Mouse (Mus musculus) lung, postnatal 0 days (tissue): ENCODE measurements around the gene Dgkz. TPM values are rescaled to one million over a fixed set of nuclear protein-coding genes. Genes with fewer than 3 reads are reported as not detected.

ENCODE experiments used
- ATAC-seq: fragments of 200-750 bp; cut with Nextera tagmentation; 2 replicates; pipeline ENCODE4 v1.8.0; 2017; ENCODE audit warnings: moderate library complexity
- DNase-seq: peaks from one replicate; pipeline ENCODE4 v3.0.0-alpha.2; 2016; ENCODE audit warnings: low spot score
- H3K27ac ChIP-seq: fragments of 300-500 bp; sonication (generic); 2 replicates; pipeline ENCODE4 v1.5.1; 2014; ENCODE audit warnings: antibody characterized with exemption, mild to moderate bottlenecking, low read length, mixed read lengths
- H3K27me3 ChIP-seq: fragments of 300-500 bp; sonication (generic); replicated peaks from 2 replicates; pipeline ENCODE4 v1.6.1; 2014; ENCODE audit warnings: low read length, mixed read lengths; ENCODE audit not compliant: insufficient read depth
- H3K36me3 ChIP-seq: fragments of 300-500 bp; sonication (generic); 2 replicates; pipeline ENCODE4 v1.6.1; 2014; ENCODE audit warnings: low read length, mixed read lengths; ENCODE audit not compliant: insufficient read depth
- H3K4me1 ChIP-seq: fragments of 300-500 bp; sonication (generic); 2 replicates; pipeline ENCODE4 v1.6.1; 2014; ENCODE audit warnings: antibody characterized with exemption, low read depth, low read length, mixed read lengths; ENCODE audit not compliant: insufficient read depth
- H3K4me2 ChIP-seq: fragments of 300-500 bp; sonication (generic); replicated peaks from 2 replicates; pipeline ENCODE4 v1.6.1; 2014; ENCODE audit warnings: low read depth, mild to moderate bottlenecking, low read length, moderate library complexity, mixed read lengths
- H3K4me3 ChIP-seq: fragments of 300-500 bp; sonication (generic); 2 replicates; pipeline ENCODE4 v1.5.1; 2014; ENCODE audit warnings: low read depth, low read length
- H3K9ac ChIP-seq: fragments of 300-500 bp; sonication (generic); replicated peaks from 2 replicates; pipeline ENCODE4 v1.6.1; 2014; ENCODE audit warnings: low read depth, mild to moderate bottlenecking
- H3K9me3 ChIP-seq: fragments of 300-500 bp; sonication (generic); 2 replicates; pipeline ENCODE4 v1.6.1; 2016; ENCODE audit warnings: low read length, mixed read lengths
- CTCF ChIP-seq: IDR thresholded peaks from 2 replicates; pipeline ENCODE4 v1.5.1; 2016; ENCODE audit warnings: antibody characterized with exemption, mild to moderate bottlenecking
- EP300 ChIP-seq: IDR thresholded peaks from 2 replicates; pipeline ENCODE4 v1.6.1; 2016; ENCODE audit warnings: antibody characterized with exemption, mild to moderate bottlenecking, control low read depth
- WGBS: fragments of 180-500 bp; shearing (Covaris S2); extraction: QIAGEN DNeasy Blood & Tissue Kit; methylation state at CpG from one replicate; pipeline ENCODE4 v1.1.7; 2014; 5-methylcytosine and 5-hydroxymethylcytosine counted together
- polyA plus RNA-seq: library from polyadenylated mRNA; unstranded; fragments of >200 nt; fragmentation: Nextera tagmentation; extraction: Ambion mirVana; gene quantifications from 2 replicates; pipeline ENCODE4 v1.2.1, GENCODE M21; 2015

Dgkz gene
- polyA plus RNA-seq, 1 experiment from 2014 or later: 50.7 TPM

DNA sequence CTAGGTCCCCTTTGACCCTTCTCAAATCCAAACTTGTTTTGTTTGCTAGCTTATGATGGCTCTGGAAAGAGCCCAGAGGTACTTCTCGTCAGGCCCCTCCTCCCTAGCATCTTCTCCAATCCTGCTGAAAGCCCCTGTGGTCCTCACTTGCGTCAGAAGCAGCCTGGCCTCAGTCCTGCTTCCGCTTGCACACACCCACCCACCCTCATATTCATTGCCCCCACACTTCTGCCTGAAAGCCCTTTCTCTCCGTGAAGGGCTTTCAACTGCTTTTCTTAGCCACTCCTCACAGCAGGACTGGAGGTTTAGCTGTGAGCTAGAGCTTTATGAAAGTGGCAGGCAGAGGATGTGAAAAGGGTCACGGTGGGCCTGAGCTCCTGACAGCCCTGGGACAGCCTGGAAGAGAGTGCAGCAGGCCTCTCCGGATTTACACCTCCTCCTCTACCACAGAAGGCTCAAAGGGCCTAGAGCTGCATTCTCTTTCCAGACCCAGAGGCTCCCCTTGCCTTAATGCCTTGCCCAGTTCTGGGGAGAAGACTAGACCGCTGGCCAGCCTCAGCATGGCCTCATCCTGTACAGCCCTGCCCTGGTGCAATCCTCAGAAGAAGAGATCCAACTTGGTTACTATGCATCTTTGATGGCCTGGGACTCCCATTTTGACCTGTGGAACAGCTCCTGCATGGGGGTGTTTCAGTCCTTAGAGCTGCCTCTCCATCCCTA, 2.1 kb downstream of the Dgkz start:
- H3K36me3 ChIP-seq: no peaks in the 10 kb centered on the region
- ATAC-seq (no peak), DNase-seq (no peak)
- no peak overlapping the region for H3K9ac ChIP-seq
- H3K9me3 ChIP-seq: no peaks in the 10 kb centered on the region
- WGBS: 66% methylated on average over 7 of the region's 7 CpGs
- no peak overlapping the region for H3K27ac ChIP-seq
- peaks cover 27% of the 10 kb centered on the region; the same call in 1 of the 2 replicates for H3K27me3 ChIP-seq
- TF ChIP-seq EP300 (no peak), CTCF (no peak)
- peaks cover 5% of the 10 kb centered on the region for H3K4me1 ChIP-seq
- H3K4me3 ChIP-seq: no peak overlapping the region
- no peak overlapping the region for H3K4me2 ChIP-seq

DNA sequence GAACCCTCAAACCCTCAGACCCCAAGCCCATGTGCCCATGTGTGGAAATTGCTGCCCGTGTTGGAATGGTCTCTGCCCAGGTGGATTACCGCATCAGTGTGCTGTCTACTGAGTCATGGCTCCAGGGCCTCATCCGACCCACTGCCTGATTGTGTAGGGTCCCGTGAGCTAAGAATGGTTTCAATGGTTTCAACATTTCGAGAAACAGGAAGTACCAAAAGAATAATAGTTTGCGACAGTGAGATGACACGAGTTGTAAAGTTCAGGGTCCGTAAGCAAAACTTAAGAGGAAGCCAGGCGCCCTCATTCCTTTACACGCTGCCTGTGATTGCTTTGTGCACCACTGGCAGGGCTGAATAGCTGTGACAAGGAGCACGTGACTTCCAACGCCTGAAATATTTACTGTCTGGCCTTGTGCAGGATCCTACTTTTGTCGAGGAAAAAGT, 3.5 kb downstream of the Dgkz start:
- peak; percentile 64 for ATAC-seq
- Histone ChIP-seq H3K27ac (peak overlapping the region; percentile 87), H3K9ac (no peak overlapping the region), H3K36me3 (no peaks in the 10 kb centered on the region), H3K4me1 (peaks cover 5% of the 10 kb centered on the region), H3K9me3 (no peaks in the 10 kb centered on the region), H3K27me3 (peaks cover 26% of the 10 kb centered on the region; the same call in 1 of the 2 replicates), H3K4me2 (no peak overlapping the region; the same call in 1 of the 2 replicates), H3K4me3 (no peak overlapping the region)
- 11% methylated on average over 13 of the region's 13 CpGs for WGBS
- DNase-seq: peak; percentile 87
- no peak for TF ChIP-seq CTCF
- TF ChIP-seq EP300: peak; percentile 64

DNA sequence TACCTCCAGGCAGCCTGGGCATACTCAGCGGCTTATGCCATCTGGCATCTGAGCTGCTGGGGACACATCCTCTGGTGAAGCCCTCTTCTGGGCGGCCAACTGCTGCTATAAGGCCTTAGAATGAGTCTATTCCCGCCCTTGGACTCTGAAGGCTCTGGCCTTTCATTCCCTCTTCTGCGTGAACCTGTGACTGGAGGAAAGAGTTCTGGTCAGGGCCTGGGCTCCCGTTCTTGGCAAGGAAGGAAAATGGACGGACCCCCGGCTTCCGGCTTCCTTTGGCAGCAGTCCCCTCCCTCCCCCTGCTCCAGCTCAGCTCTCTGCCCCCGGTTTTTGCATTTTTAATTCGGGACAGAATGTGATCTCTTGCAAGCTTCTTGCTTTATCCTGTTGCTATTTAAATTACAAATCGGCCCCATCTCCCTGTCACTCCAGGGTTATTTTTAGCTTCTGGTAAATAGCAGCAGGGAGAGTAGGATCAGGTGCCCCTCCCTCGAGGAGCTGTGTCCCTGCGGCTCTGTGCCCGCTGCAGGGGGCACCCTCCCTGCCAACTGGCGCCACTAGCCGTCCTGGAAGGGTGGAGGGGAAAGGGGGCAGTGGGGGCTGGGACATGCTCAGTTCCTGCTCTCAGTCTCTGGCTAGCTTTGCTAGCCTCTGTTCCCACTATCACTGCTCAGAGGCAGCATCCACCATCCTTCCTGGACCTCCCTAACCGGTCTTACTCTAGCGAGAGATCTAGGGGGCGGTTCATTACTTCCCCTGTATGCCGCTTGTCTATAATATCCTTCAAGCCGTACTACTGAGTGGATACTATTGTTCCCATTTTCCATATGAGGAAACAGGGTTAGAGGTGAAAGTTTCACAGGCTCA, 4.2 kb downstream of the Dgkz start:
- Histone ChIP-seq H3K9me3 (no peaks in the 10 kb centered on the region), H3K9ac (no peak overlapping the region), H3K27ac (peak overlapping the region; percentile 87), H3K4me2 (peak overlapping the region; percentile 20), H3K36me3 (no peaks in the 10 kb centered on the region), H3K4me1 (peaks cover 5% of the 10 kb centered on the region), H3K4me3 (no peak overlapping the region), H3K27me3 (peaks cover 21% of the 10 kb centered on the region; the same call in 1 of the 2 replicates)
- TF ChIP-seq CTCF (peak; percentile 40), EP300 (no peak; the same call in 1 of the 2 replicates)
- ATAC-seq: peak; percentile 57
- WGBS: 16% methylated on average over 21 of the region's 21 CpGs
- DNase-seq: peak; percentile 65

DNA sequence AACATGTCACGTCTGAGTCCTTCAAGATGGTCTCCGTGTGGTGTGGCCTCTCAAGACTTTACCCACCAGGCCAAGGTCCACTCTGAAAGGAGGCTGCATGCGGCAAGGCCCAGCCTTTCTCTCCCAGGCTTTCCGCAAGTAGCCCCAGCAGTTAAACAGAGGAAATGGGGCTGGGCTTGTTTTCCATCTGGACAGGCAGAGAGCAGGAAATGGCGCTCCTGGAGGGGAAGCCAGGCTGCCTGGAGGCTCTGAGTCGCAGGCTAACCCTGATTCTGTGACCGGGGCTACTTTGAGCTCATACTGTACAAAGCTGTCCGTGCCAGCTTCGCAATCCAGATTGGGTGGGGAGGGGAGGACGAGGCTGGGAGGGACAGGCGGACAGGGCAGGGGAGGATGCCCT, 7.7 kb downstream of the Dgkz start:
- TF ChIP-seq EP300 (peak; percentile 63), CTCF (no peak)
- Histone ChIP-seq H3K4me2 (no peak overlapping the region), H3K27ac (peak overlapping the region; percentile 75), H3K9me3 (no peaks in the 10 kb centered on the region), H3K4me1 (no peaks in the 10 kb centered on the region; the same call in 1 of the 2 replicates), H3K4me3 (no peak overlapping the region), H3K27me3 (no peaks in the 10 kb centered on the region), H3K36me3 (no peaks in the 10 kb centered on the region), H3K9ac (no peak overlapping the region)
- 40% methylated on average over 11 of the region's 11 CpGs for WGBS
- DNase-seq (peak; percentile 75), ATAC-seq (peak; percentile 4; the same call in 1 of the 2 replicates)

DNA sequence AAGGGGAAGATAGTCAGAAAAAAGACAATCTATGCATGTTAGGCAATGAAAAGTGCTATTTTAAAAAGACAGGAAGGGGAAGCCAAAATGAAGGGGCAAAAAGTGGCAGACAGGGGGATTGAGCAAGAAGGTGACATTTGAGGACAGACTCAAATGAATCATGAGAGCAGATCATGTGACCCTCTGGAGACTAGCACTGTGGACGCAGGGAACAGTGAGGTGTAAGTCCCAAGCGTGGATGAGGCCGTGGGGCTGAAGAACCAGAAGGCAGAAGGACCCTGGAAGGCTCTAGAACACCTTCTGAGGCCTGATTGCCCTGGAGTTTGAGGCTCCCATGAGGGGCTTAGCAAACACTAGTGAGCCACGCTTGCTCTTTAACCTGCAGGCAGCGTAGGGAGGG, 9.3 kb downstream of the Dgkz start:
- Histone ChIP-seq H3K36me3 (no peaks in the 10 kb centered on the region), H3K27ac (no peak overlapping the region), H3K9me3 (no peaks in the 10 kb centered on the region), H3K4me3 (no peak overlapping the region), H3K4me2 (no peak overlapping the region), H3K27me3 (no peaks in the 10 kb centered on the region), H3K9ac (no peak overlapping the region), H3K4me1 (peaks cover 9% of the 10 kb centered on the region)
- no peak for TF ChIP-seq CTCF
- no peak for TF ChIP-seq EP300
- peak; percentile 57 for DNase-seq
- ATAC-seq: no peak
- 70% methylated on average over 5 of the region's 5 CpGs for WGBS

DNA sequence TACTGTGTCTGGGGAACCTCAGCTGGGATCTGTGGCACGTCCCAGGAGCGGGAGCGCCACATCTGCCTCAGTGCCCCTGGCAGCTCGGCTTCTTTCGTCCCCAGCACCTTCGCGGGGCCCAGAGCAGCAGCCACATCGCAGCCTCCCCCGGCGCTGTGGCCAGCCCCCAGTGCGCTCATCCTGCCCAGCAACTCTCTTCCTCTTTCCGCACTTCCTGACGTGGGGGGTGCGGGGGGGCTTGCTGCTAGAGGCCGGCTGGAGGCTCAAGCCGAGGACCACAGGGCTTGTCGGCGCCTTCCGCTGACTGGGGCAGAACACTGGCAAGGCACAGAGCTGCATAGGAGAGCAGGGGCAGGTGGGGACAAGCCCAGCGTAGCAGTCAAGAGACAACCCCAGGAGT, 10.2 kb downstream of the Dgkz start:
- H3K27me3 ChIP-seq: no peaks in the 10 kb centered on the region
- peak overlapping the region; percentile 36 for H3K9ac ChIP-seq
- peak overlapping the region; percentile 55 for H3K4me2 ChIP-seq
- no peaks in the 10 kb centered on the region for H3K9me3 ChIP-seq
- TF ChIP-seq EP300 (peak; percentile 39; the same call in 1 of the 2 replicates), CTCF (no peak)
- peak overlapping the region; percentile 91 for H3K27ac ChIP-seq
- peaks cover 9% of the 10 kb centered on the region for H3K4me1 ChIP-seq
- DNase-seq (peak; percentile 76), ATAC-seq (peak; percentile 23)
- no peaks in the 10 kb centered on the region for H3K36me3 ChIP-seq
- WGBS: 12% methylated on average over 19 of the region's 20 CpGs
- peak overlapping the region; percentile 80 for H3K4me3 ChIP-seq
